Mouse (Mus musculus) heart, postnatal 0 days (tissue): Measurements from ENCODE around the gene Bnip3. TPM values are rescaled to one million over a fixed set of nuclear protein-coding genes. Genes with fewer than 3 reads are reported as not detected.

Experiments
- ATAC-seq: fragments of 200-750 bp; cut with Nextera tagmentation; 2 replicates; pipeline ENCODE4 v1.8.0; 2017; ENCODE audit warnings: low read depth, moderate number of reproducible peaks, moderate library complexity; ENCODE audit not compliant: insufficient read depth
- DNase-seq: peaks from one replicate; pipeline ENCODE4 v3.0.0-alpha.2; 2016; ENCODE audit warnings: low spot score
- H3K27ac ChIP-seq: fragments of 300-500 bp; sonication (generic); 2 replicates; pipeline ENCODE4 v1.5.1; 2014; ENCODE audit warnings: low read depth, mild to moderate bottlenecking
- H3K27me3 ChIP-seq: fragments of 300-500 bp; sonication (generic); 2 replicates; pipeline ENCODE4 v1.6.1; 2014; ENCODE audit warnings: low read length, mixed read lengths; ENCODE audit not compliant: control insufficient read depth, insufficient read depth
- H3K36me3 ChIP-seq: fragments of 300-500 bp; sonication (generic); replicated peaks from 2 replicates; pipeline ENCODE4 v1.6.1; 2014; ENCODE audit warnings: low read length, mixed read lengths; ENCODE audit not compliant: control insufficient read depth, insufficient read depth
- H3K4me1 ChIP-seq: fragments of 300-500 bp; sonication (generic); 2 replicates; pipeline ENCODE4 v1.6.1; 2014; ENCODE audit warnings: antibody characterized with exemption; ENCODE audit not compliant: control insufficient read depth, insufficient read depth
- H3K4me2 ChIP-seq: fragments of 300-500 bp; sonication (generic); 2 replicates; pipeline ENCODE4 v1.6.1; 2014; ENCODE audit warnings: low read depth, mild to moderate bottlenecking, low read length, moderate library complexity
- H3K4me3 ChIP-seq: fragments of 300-500 bp; sonication (generic); 2 replicates; pipeline ENCODE4 v1.5.1; 2014; ENCODE audit warnings: low read depth, low read length
- H3K9ac ChIP-seq: fragments of 300-500 bp; sonication (generic); replicated peaks from 2 replicates; pipeline ENCODE4 v1.6.1; 2014; ENCODE audit warnings: low read depth, low read length, mixed read lengths
- H3K9me3 ChIP-seq: fragments of 300-500 bp; sonication (generic); replicated peaks from 2 replicates; pipeline ENCODE4 v1.6.1; 2016; ENCODE audit warnings: low read length; ENCODE audit not compliant: control insufficient read depth
- CTCF ChIP-seq: IDR thresholded peaks from 2 replicates; pipeline ENCODE4 v1.5.1; 2016; ENCODE audit warnings: antibody characterized with exemption, control low read depth, low read depth
- EP300 ChIP-seq: IDR thresholded peaks from 2 replicates; pipeline ENCODE4 v1.6.1; 2016; ENCODE audit warnings: antibody characterized with exemption, low read depth
- WGBS: fragments of 180-500 bp; shearing (Covaris S2); extraction: QIAGEN DNeasy Blood & Tissue Kit; methylation state at CpG from one replicate; pipeline ENCODE4 v1.1.7; 2014; 5-methylcytosine and 5-hydroxymethylcytosine counted together
- polyA plus RNA-seq: library from polyadenylated mRNA; unstranded; fragments of >200 nt; fragmentation: Nextera tagmentation; extraction: Ambion mirVana; gene quantifications from 2 replicates; pipeline ENCODE4 v1.2.1, GENCODE M21; 2015
- total RNA-seq: library from RNA; depleted of rRNA; stranded (reverse); fragments of >200 nt; gene quantifications from 2 replicates; pipeline ENCODE4 v1.2.3, GENCODE M21; 2014; ENCODE audit warnings: low replicate concordance

The Bnip3 gene
- total and polyA plus RNA-seq, 2 experiments from 2014 or later: 131 to 305 TPM

DNA sequence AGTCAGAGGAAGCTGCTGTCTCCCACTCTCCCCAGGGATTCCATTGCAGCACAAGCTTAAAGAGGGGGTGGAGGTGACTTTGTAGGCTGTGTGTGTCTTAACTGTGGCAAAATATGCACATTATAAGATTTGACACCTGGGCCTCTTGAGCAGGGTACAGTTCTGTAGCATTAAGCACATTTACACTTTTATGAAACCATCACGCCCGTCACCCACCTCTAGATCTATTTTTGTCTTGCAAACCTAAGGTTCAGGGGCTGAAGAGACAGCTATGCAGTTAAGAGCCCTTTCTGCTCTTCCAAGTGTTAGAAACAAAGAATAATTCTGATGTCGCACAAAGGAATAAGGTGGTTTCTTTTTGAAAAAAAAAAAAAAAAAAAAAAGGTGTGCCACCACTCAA is 36.3 kb upstream of the Bnip3 start:
- H3K4me1 ChIP-seq: peaks cover 2% of the 10 kb centered on the region; the same call in 1 of the 2 replicates
- ATAC-seq (no peak), DNase-seq (no peak)
- peaks cover 35% of the 10 kb centered on the region for H3K27me3 ChIP-seq
- H3K27ac ChIP-seq: no peak overlapping the region
- no peaks in the 10 kb centered on the region for H3K9me3 ChIP-seq
- H3K4me3 ChIP-seq: no peak overlapping the region
- no peak overlapping the region for H3K9ac ChIP-seq
- WGBS: 29% methylated on average over 3 of the region's 3 CpGs
- H3K4me2 ChIP-seq: no peak overlapping the region
- no peaks in the 10 kb centered on the region for H3K36me3 ChIP-seq
- TF ChIP-seq CTCF: no peak
- no peak for TF ChIP-seq EP300

DNA sequence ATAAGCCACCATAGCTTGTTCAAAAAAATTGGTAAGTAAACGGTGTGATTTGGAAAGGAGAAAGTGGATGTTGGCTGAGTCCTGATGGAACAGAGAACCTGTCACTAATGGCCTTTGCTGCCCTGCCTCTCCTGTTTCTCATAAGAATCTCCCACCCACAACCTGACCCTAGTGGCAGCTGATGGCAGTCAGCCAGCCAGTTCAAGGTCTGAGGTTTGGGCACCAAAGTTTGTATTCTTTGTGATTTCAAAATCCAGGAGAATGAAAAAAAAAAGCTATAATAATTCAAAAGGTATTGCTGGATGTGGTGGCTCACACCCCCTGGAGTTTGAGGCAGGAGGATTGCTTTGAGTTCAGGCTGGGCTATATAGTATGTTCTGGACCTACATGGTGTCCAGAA is 33.0 kb upstream of the Bnip3 start:
- Histone ChIP-seq H3K9ac (no peak overlapping the region), H3K9me3 (no peaks in the 10 kb centered on the region), H3K27ac (no peak overlapping the region), H3K27me3 (peaks cover 57% of the 10 kb centered on the region), H3K4me2 (no peak overlapping the region), H3K36me3 (no peaks in the 10 kb centered on the region), H3K4me3 (no peak overlapping the region), H3K4me1 (peaks cover 4% of the 10 kb centered on the region; the same call in 1 of the 2 replicates)
- no peak for DNase-seq
- no peak for ATAC-seq
- no peak for TF ChIP-seq EP300
- no peak for TF ChIP-seq CTCF
- 84% methylated on average over 1 of the region's 1 CpGs for WGBS

DNA sequence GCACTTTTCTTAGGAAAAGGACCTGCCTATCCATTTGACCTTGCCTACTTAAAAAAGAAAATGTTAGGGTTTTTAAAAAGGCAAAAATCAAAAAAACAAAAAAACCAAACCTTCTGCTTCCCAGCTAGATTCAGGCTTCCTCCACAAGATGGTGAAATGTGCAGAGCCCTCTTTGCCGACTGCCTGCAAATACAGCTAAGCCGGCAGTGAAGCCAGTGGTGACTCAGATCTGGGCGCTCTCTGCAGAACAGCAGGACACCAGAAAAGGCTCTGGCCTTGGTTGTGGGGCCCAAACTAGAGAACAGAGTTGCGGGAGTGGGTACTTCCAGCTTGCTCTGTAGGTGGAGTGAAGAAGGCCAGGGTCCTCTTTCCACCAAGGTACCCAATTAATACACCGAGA is 32.3 kb upstream of the Bnip3 start:
- DNase-seq: no peak
- H3K9me3 ChIP-seq: no peaks in the 10 kb centered on the region
- H3K4me3 ChIP-seq: 0 out of 2 replicates have a peak overlapping the region, but pooled peaks have one; percentile 52
- peaks cover 57% of the 10 kb centered on the region for H3K27me3 ChIP-seq
- H3K4me1 ChIP-seq: peaks cover 4% of the 10 kb centered on the region; the same call in 1 of the 2 replicates
- no peaks in the 10 kb centered on the region for H3K36me3 ChIP-seq
- H3K27ac ChIP-seq: no peak overlapping the region
- TF ChIP-seq EP300 (no peak), CTCF (no peak)
- no peak for ATAC-seq
- H3K4me2 ChIP-seq: no peak overlapping the region
- 40% methylated on average over 5 of the region's 5 CpGs for WGBS
- no peak overlapping the region for H3K9ac ChIP-seq

DNA sequence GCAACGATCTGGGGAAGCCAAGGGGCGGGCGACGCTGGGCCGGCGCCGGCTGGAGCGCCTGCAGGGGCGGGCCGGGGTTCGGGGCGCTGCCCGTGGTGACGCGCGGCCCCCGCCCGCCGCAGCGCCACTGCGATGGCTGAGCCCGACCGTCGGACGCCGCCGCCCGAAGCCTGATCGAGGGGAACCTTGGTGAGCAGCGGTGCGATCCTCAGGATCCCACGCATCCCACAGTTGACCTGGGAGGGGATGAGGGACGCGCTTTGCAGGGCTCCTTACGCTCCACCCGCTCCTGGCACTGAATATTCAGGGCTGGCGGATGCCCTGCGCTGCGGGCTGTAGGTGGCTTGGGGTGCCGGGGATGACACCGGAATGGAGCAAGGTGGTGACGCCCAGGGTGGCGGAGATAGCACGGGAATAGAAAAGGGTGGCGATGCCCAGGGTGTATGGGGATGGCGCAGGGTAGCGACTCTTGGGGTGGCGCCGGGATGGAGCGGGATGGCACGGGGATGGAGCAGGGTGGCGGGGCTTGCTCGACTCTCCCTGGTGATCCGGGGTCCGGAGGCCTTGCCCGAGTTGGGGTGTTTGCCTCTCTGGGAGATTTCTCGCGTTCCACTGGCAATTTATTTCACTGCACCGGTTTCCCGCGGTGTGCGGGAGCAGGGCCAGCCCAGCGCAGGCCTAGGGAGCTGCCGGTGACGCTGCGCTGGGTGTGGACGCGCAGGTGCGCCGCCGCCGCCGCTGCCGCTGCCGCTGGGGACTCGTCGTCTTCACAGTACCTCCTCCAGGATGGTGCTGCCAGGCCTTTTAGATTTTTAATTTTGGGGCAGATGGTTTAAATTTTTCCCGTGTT is 31.5 kb upstream of the Bnip3 start, which contains the start of gene Jakmip3:
TSS of gene Jakmip3 (plus strand) at position 119 of the 850 bp plus-strand sequence.
- H3K9ac ChIP-seq: no peak within 1 kb of the TSS
- peak within 1 kb of the TSS; percentile 76 for H3K4me2 ChIP-seq
- no peak for DNase-seq
- H3K9me3 ChIP-seq: no peaks in the 10 kb centered on the region
- TF ChIP-seq CTCF (no peak), EP300 (no peak)
- H3K36me3 ChIP-seq: no peaks in the 10 kb centered on the region
- peaks cover 59% of the 10 kb centered on the region for H3K27me3 ChIP-seq
- peak within 1 kb of the TSS; percentile 52 for H3K4me3 ChIP-seq
- H3K4me1 ChIP-seq: peaks cover 4% of the 10 kb centered on the region; the same call in 1 of the 2 replicates
- no peak for ATAC-seq
- H3K27ac ChIP-seq: no peak within 1 kb of the TSS
- whole genome bisulfite sequencing: 1% methylated on average over 78 of the region's 78 CpGs

DNA sequence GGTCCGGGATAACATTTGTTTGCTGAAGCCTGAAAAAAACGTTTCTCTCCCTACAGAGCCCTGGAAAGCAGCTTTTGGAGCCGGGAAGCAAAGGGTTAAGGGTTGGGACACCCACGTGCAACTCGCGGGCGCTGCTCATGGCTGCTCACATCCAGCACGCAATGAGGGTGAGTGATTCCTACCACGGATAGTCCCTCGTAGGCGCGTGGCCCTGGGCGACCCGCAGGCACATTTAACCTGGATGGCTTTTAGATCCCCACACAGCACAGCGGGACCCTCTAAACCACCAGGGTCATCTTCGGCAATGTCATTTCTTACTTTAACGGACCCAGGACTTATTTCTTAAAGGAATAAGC is 30.9 kb upstream of the Bnip3 start:
- DNase-seq (no peak), ATAC-seq (0 out of 2 replicates have a peak, but pooled peaks have one; percentile 33)
- WGBS: 2% methylated on average over 17 of the region's 17 CpGs
- TF ChIP-seq CTCF: no peak
- no peak for TF ChIP-seq EP300
- Histone ChIP-seq H3K9me3 (no peaks in the 10 kb centered on the region), H3K27me3 (peaks cover 59% of the 10 kb centered on the region), H3K4me2 (peak overlapping the region; percentile 76), H3K27ac (no peak overlapping the region), H3K9ac (no peak overlapping the region), H3K36me3 (no peaks in the 10 kb centered on the region), H3K4me1 (peaks cover 4% of the 10 kb centered on the region; the same call in 1 of the 2 replicates), H3K4me3 (peak overlapping the region; percentile 52)
